Mouse (Mus musculus): ENCODE data around the gene Adamtsl4. TPM values are rescaled to one million over a fixed set of nuclear protein-coding genes. Genes with fewer than 3 reads are reported as not detected.
A peak's percentile ranks its signal among the peaks of the same experiment; 100 is the strongest.
"Not testable (repeated sequence)": the region's sequence is repeated elsewhere in the genome, so short reads cannot be mapped to it uniquely, and the experiment has no call there.

Gene Adamtsl4
- polyA plus RNA-seq, 1 experiment from 2014 or later = 1.5 TPM

- WGBS = 90% methylated on average over 5 of the region's 5 CpGs
Measured at GRCm38 (mm10) chr3:95655437-95655836, 32.3 kb downstream of the Adamtsl4 start.

GRCm38 (mm10) chr3:95654371-95654770, 33.3 kb downstream of the Adamtsl4 start:
- not testable (repeated sequence) for H3K36me3 ChIP-seq; H3K27ac ChIP-seq; H3K27me3 ChIP-seq; H3K4me2 ChIP-seq (replicated peaks); H3K9me3 ChIP-seq; H3K4me3 ChIP-seq; ATAC-seq (ENCODE audit: insufficient number of reproducible peaks, insufficient read depth, low FRiP score, low TSS enrichment); H3K9ac ChIP-seq
- H3K4me1 ChIP-seq = peaks cover 18% of the 10 kb centered on the region
- WGBS = 79% methylated on average over 3 of the region's 3 CpGs

More at GRCm38 (mm10) chr3:95655437-95655836, 32.3 kb downstream of the Adamtsl4 start:
- Histone ChIP-seq H3K36me3 (no peaks in the 10 kb centered on the region), H3K9ac (no peak overlapping the region), H3K4me1 (peaks cover 20% of the 10 kb centered on the region), H3K4me3 (no peak overlapping the region), H3K27ac (no peak overlapping the region), H3K9me3 (no peaks in the 10 kb centered on the region), H3K27me3 (no peaks in the 10 kb centered on the region), H3K4me2 (replicated peaks) (no peak overlapping the region)
- ATAC-seq (ENCODE audit: insufficient number of reproducible peaks, insufficient read depth, low FRiP score, low TSS enrichment) = no peak

- no peak for ATAC-seq (ENCODE audit: insufficient number of reproducible peaks, insufficient read depth, low FRiP score, low TSS enrichment)
- Histone ChIP-seq H3K27ac (peak overlapping the region; percentile 57; the same call in 1 of the 2 replicates), H3K4me2 (replicated peaks) (no peak overlapping the region), H3K9ac (no peak overlapping the region), H3K27me3 (no peaks in the 10 kb centered on the region), H3K9me3 (no peaks in the 10 kb centered on the region), H3K4me3 (no peak overlapping the region), H3K4me1 (peaks cover 18% of the 10 kb centered on the region), H3K36me3 (no peaks in the 10 kb centered on the region)
- WGBS = 10% methylated on average over 11 of the region's 11 CpGs
Measured at GRCm38 (mm10) chr3:95653473-95654034, 34.2 kb downstream of the Adamtsl4 start.

GRCm38 (mm10) chr3:95652871-95653270, 34.8 kb downstream of the Adamtsl4 start:
- Histone ChIP-seq H3K27ac (no peak overlapping the region), H3K36me3 (no peaks in the 10 kb centered on the region), H3K9me3 (no peaks in the 10 kb centered on the region), H3K27me3 (no peaks in the 10 kb centered on the region), H3K4me1 (peaks cover 18% of the 10 kb centered on the region), H3K4me2 (replicated peaks) (no peak overlapping the region), H3K9ac (no peak overlapping the region), H3K4me3 (no peak overlapping the region)
- 12% methylated on average over 6 of the region's 6 CpGs for WGBS
- ATAC-seq (ENCODE audit: insufficient number of reproducible peaks, insufficient read depth, low FRiP score, low TSS enrichment) = no peak

- WGBS = 53% methylated on average over 7 of the region's 7 CpGs
- Histone ChIP-seq H3K27me3 (no peaks in the 10 kb centered on the region), H3K4me3 (no peak overlapping the region), H3K9ac (no peak overlapping the region), H3K36me3 (no peaks in the 10 kb centered on the region), H3K27ac (no peak overlapping the region), H3K4me1 (peaks cover 18% of the 10 kb centered on the region), H3K4me2 (replicated peaks) (no peak overlapping the region), H3K9me3 (no peaks in the 10 kb centered on the region)
- ATAC-seq (ENCODE audit: insufficient number of reproducible peaks, insufficient read depth, low FRiP score, low TSS enrichment) = no peak
Measured at GRCm38 (mm10) chr3:95652204-95652811, 35.4 kb downstream of the Adamtsl4 start.

- Histone ChIP-seq H3K36me3 (no peaks in the 10 kb centered on the region), H3K27ac (no peak overlapping the region), H3K27me3 (no peaks in the 10 kb centered on the region), H3K4me3 (no peak overlapping the region), H3K9ac (no peak overlapping the region), H3K4me2 (replicated peaks) (no peak overlapping the region), H3K4me1 (peaks cover 18% of the 10 kb centered on the region), H3K9me3 (no peaks in the 10 kb centered on the region)
- no peak for ATAC-seq (ENCODE audit: insufficient number of reproducible peaks, insufficient read depth, low FRiP score, low TSS enrichment)
- WGBS = 82% methylated on average over 16 of the region's 16 CpGs
Measured at GRCm38 (mm10) chr3:95651391-95652203, 36.1 kb downstream of the Adamtsl4 start.

GRCm38 (mm10) chr3:95651033-95651373, 36.7 kb downstream of the Adamtsl4 start:
- no peak for ATAC-seq (ENCODE audit: insufficient number of reproducible peaks, insufficient read depth, low FRiP score, low TSS enrichment)
- no peak overlapping the region for H3K4me2 ChIP-seq (replicated peaks)
- H3K27me3 ChIP-seq = no peaks in the 10 kb centered on the region
- peaks cover 18% of the 10 kb centered on the region for H3K4me1 ChIP-seq
- no peaks in the 10 kb centered on the region for H3K36me3 ChIP-seq
- no peak overlapping the region for H3K9ac ChIP-seq
- H3K9me3 ChIP-seq = no peaks in the 10 kb centered on the region
- WGBS = 82% methylated on average over 3 of the region's 3 CpGs
- H3K27ac ChIP-seq = peak overlapping the region; percentile 20; the same call in 1 of the 2 replicates
- no peak overlapping the region for H3K4me3 ChIP-seq

GRCm38 (mm10) chr3:95650276-95651032, 37.3 kb downstream of the Adamtsl4 start:
- Histone ChIP-seq H3K4me3 (no peak overlapping the region), H3K4me2 (replicated peaks) (no peak overlapping the region), H3K9me3 (no peaks in the 10 kb centered on the region), H3K27me3 (no peaks in the 10 kb centered on the region), H3K4me1 (peaks cover 18% of the 10 kb centered on the region), H3K27ac (peak overlapping the region; percentile 20; the same call in 1 of the 2 replicates), H3K36me3 (no peaks in the 10 kb centered on the region), H3K9ac (no peak overlapping the region)
- ATAC-seq (ENCODE audit: insufficient number of reproducible peaks, insufficient read depth, low FRiP score, low TSS enrichment) = no peak
- WGBS = 69% methylated on average over 6 of the region's 6 CpGs

- no peak overlapping the region for H3K4me2 ChIP-seq (replicated peaks)
- no peaks in the 10 kb centered on the region for H3K9me3 ChIP-seq
- H3K9ac ChIP-seq = no peak overlapping the region
- H3K27ac ChIP-seq = no peak overlapping the region
- 92% methylated on average over 5 of the region's 5 CpGs for WGBS
- no peak for ATAC-seq (ENCODE audit: insufficient number of reproducible peaks, insufficient read depth, low FRiP score, low TSS enrichment)
- no peaks in the 10 kb centered on the region for H3K27me3 ChIP-seq
- H3K4me1 ChIP-seq = peaks cover 9% of the 10 kb centered on the region
- no peaks in the 10 kb centered on the region for H3K36me3 ChIP-seq
- H3K4me3 ChIP-seq = no peak overlapping the region
Measured at GRCm38 (mm10) chr3:95648016-95648415, 39.7 kb downstream of the Adamtsl4 start.

GRCm38 (mm10) chr3:95645313-95646235, 42.1 kb downstream of the Adamtsl4 start:
- Histone ChIP-seq H3K4me1 (no peaks in the 10 kb centered on the region), H3K36me3 (no peaks in the 10 kb centered on the region), H3K27me3 (no peaks in the 10 kb centered on the region), H3K9me3 (no peaks in the 10 kb centered on the region), H3K27ac (no peak overlapping the region), H3K4me3 (no peak overlapping the region), H3K4me2 (replicated peaks) (no peak overlapping the region), H3K9ac (no peak overlapping the region)
- WGBS = 59% methylated on average over 10 of the region's 10 CpGs
- ATAC-seq (ENCODE audit: insufficient number of reproducible peaks, insufficient read depth, low FRiP score, low TSS enrichment) = no peak

- Histone ChIP-seq H3K27me3 (no peaks in the 10 kb centered on the region), H3K4me1 (no peaks in the 10 kb centered on the region), H3K9me3 (no peaks in the 10 kb centered on the region), H3K27ac (no peak overlapping the region), H3K9ac (no peak overlapping the region), H3K36me3 (peaks cover 19% of the 10 kb centered on the region; the same call in 1 of the 2 replicates), H3K4me2 (replicated peaks) (no peak overlapping the region), H3K4me3 (no peak overlapping the region)
- ATAC-seq (ENCODE audit: insufficient number of reproducible peaks, insufficient read depth, low FRiP score, low TSS enrichment) = no peak
- 84% methylated on average over 7 of the region's 7 CpGs for WGBS
Measured at GRCm38 (mm10) chr3:95643097-95643496, 44.6 kb downstream of the Adamtsl4 start.
